Mouse (Mus musculus): ENCODE measurements around the gene Gm572. TPM values are rescaled to one million over a fixed set of nuclear protein-coding genes. Genes with fewer than 3 reads are reported as not detected.

Gene Gm572
- total RNA-seq (2015) (0.23 and 0.29 TPM in 2 replicates), total RNA-seq (2017) (not detected in 2 replicates)

GRCm38 (mm10) chr4:148643291-148644156, at the start of gene Gm572:
Gene Gm572 (plus strand): TSS chr4:148643317.
- peak; percentile 38 for ATAC-seq (ENCODE audit: poor library complexity, severe bottlenecking)

- no peak for ATAC-seq (ENCODE audit: poor library complexity, severe bottlenecking)
These were observed 49.1 kb upstream of the Gm572 start for GRCm38 (mm10) chr4:148593996-148594395.

GRCm38 (mm10) chr4:148595916-148596315, 47.2 kb upstream of the Gm572 start:
- ATAC-seq (ENCODE audit: poor library complexity, severe bottlenecking), result no peak

- ATAC-seq (ENCODE audit: poor library complexity, severe bottlenecking), result no peak
These were observed 46.4 kb upstream of the Gm572 start for GRCm38 (mm10) chr4:148596731-148597130.

- ATAC-seq (ENCODE audit: poor library complexity, severe bottlenecking), result no peak
These were observed 44.3 kb upstream of the Gm572 start for GRCm38 (mm10) chr4:148598826-148599225.

GRCm38 (mm10) chr4:148600316-148600715, 42.8 kb upstream of the Gm572 start:
- ATAC-seq (ENCODE audit: poor library complexity, severe bottlenecking), result no peak

- ATAC-seq (ENCODE audit: poor library complexity, severe bottlenecking), result no peak
These were observed 41.2 kb upstream of the Gm572 start for GRCm38 (mm10) chr4:148601871-148602270.

- no peak for ATAC-seq (ENCODE audit: poor library complexity, severe bottlenecking)
These were observed 40.6 kb upstream of the Gm572 start, which contains the start of gene Masp2 for GRCm38 (mm10) chr4:148602357-148603120. Gene Masp2 (plus strand): TSS chr4:148602554.

- no peak for ATAC-seq (ENCODE audit: poor library complexity, severe bottlenecking)
These were observed 39.6 kb upstream of the Gm572 start for GRCm38 (mm10) chr4:148603376-148604139.

GRCm38 (mm10) chr4:148604141-148604540, 39.0 kb upstream of the Gm572 start:
- no peak for ATAC-seq (ENCODE audit: poor library complexity, severe bottlenecking)

GRCm38 (mm10) chr4:148604541-148605165, 38.5 kb upstream of the Gm572 start:
- ATAC-seq (ENCODE audit: poor library complexity, severe bottlenecking), result peak; percentile 79

GRCm38 (mm10) chr4:148607758-148608157, 35.4 kb upstream of the Gm572 start:
- peak; percentile 80 for ATAC-seq (ENCODE audit: poor library complexity, severe bottlenecking)

- ATAC-seq (ENCODE audit: poor library complexity, severe bottlenecking), result no peak
These were observed 33.3 kb upstream of the Gm572 start for GRCm38 (mm10) chr4:148609805-148610204.

GRCm38 (mm10) chr4:148610631-148611364, 32.3 kb upstream of the Gm572 start:
- no peak for ATAC-seq (ENCODE audit: poor library complexity, severe bottlenecking)

GRCm38 (mm10) chr4:148612557-148612956, 30.6 kb upstream of the Gm572 start:
- ATAC-seq (ENCODE audit: poor library complexity, severe bottlenecking), result no peak

- no peak for ATAC-seq (ENCODE audit: poor library complexity, severe bottlenecking)
These were observed 29.4 kb upstream of the Gm572 start for GRCm38 (mm10) chr4:148613738-148614137.

- no peak for ATAC-seq (ENCODE audit: poor library complexity, severe bottlenecking)
These were observed 23.3 kb upstream of the Gm572 start for GRCm38 (mm10) chr4:148619805-148620204.

GRCm38 (mm10) chr4:148620718-148621117, 22.4 kb upstream of the Gm572 start:
- ATAC-seq (ENCODE audit: poor library complexity, severe bottlenecking), result no peak

- no peak for ATAC-seq (ENCODE audit: poor library complexity, severe bottlenecking)
These were observed 20.6 kb upstream of the Gm572 start for GRCm38 (mm10) chr4:148622485-148622884.

GRCm38 (mm10) chr4:148623609-148624008, 19.5 kb upstream of the Gm572 start:
- no peak for ATAC-seq (ENCODE audit: poor library complexity, severe bottlenecking)
